Mouse (Mus musculus): ENCODE data around the gene Hemk1. TPM values are rescaled to one million over a fixed set of nuclear protein-coding genes. Genes with fewer than 3 reads are reported as not detected.
A peak's percentile ranks its signal among the peaks of the same experiment; 100 is the strongest.

Hemk1 gene
- polyA plus RNA-seq, 1 experiment from 2014 or later: 13.5 TPM

DNA sequence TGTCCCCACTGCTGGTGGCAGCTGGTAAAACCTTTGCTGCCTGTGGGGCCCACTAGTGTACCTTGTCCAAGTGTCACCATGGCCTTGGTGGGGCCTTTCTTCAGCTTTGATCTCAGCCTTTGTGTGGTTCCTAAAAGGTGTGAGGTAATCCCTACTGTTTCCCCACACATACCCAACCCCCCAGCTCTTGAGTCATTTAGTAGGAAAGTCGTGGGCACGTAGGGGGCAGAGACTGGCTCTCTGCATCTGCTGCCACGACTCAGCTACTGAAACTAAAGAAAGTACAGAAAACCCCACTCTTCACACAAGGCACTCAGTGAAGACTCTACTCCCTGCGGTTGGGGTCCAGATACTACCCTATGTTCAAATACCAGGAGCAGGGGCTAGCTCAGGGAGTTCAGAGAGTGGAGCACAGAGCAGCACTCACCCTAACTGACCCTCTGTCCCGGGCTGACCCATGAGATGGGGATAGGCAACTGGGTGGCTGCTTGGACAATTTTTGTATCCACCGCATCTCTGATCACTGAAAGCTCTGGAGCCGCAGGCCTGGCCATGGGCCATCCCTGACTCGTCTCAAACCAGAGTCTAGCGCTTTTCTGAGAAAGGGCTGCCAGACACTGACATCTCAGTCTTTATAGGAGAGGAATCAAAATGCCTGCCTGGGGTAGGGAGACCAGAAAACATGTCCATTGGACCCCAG lies 34.9 kb downstream of the Hemk1 start:
- Histone ChIP-seq H3K4me3 (no peak overlapping the region), H3K4me1 (peaks cover under 1% of the 10 kb centered on the region), H3K36me3 (peaks cover 20% of the 10 kb centered on the region), H3K27ac (replicated peaks) (no peak overlapping the region), H3K9me3 (replicated peaks) (no peaks in the 10 kb centered on the region), H3K27me3 (ENCODE audit: low read depth, poor library complexity, severe bottlenecking) (peaks cover 3% of the 10 kb centered on the region; the same call in 1 of the 2 replicates)
- 84% methylated on average over 9 of the region's 9 CpGs for whole genome bisulfite sequencing
- DNase-seq (ENCODE audit: low spot score): no peak

DNA sequence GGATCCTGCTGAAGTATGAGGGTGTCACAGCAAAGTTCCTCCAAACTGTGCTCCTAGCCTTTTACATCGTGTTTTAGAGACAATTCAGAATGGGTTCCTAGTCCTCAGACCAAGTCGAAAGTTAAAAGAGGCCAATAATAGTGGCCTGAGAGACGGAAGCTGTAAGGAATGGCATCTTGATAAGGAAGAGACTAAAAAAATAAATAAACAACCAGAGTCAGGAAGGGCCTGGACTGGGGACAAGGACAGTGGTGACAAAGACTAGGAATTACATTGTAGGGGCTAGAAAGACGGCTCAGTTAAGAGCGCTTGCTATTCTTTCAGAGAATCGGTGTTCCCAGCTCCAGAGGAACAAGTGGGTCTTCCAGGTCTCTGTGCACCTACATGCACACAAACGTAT lies 35.6 kb downstream of the Hemk1 start:
- no peak overlapping the region for H3K27ac ChIP-seq (replicated peaks)
- 76% methylated on average over 7 of the region's 7 CpGs for WGBS
- no peak for DNase-seq (ENCODE audit: low spot score)

DNA sequence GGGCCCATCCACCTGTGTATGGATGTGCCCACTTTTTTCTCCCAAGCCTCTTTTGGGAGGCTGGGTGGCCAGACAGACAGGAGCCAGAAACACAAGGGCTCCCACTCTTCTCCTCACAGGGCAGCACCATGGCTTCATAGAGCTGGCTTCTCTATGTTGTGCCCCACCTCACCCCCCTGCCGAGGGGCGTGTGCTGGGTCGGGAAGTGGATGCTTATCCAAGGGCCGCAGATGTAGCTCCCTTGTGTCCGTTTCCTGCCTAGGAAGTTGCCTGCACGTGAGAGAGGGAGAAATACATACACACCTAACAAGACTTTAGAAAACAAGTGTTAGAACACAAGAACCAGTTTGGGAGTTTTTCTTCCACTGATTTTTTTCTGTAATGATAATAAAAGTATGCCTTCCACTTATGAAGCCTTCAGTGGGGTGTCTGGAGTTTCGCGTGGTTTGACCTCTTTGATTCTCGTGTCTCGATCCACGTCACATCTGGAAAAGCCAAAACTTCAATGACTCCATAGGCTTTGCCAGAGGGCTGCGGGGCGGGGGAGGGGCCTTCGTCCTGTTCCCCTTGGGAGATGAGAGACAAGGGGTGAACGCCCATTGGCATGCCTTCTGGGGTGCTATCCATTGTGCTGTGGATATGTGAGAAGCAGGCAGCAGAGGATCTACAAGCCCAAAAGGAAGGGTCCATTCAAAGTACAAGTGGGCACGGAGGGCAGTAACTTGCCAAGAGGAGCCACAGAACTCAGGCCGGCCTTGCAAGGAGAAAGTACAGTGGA lies 36.4 kb downstream of the Hemk1 start:
- Histone ChIP-seq H3K4me1 (peaks cover 16% of the 10 kb centered on the region), H3K27ac (replicated peaks) (no peak overlapping the region), H3K4me3 (no peak overlapping the region), H3K9me3 (replicated peaks) (no peaks in the 10 kb centered on the region), H3K36me3 (peaks cover 20% of the 10 kb centered on the region), H3K27me3 (ENCODE audit: low read depth, poor library complexity, severe bottlenecking) (peaks cover 15% of the 10 kb centered on the region)
- WGBS: 88% methylated on average over 17 of the region's 17 CpGs
- DNase-seq (ENCODE audit: low spot score): no peak

More for the DNA sequence above, 35.6 kb downstream of the Hemk1 start:
- Histone ChIP-seq H3K4me1 (peaks cover 8% of the 10 kb centered on the region), H3K27me3 (ENCODE audit: low read depth, poor library complexity, severe bottlenecking) (peaks cover 10% of the 10 kb centered on the region), H3K36me3 (peaks cover 20% of the 10 kb centered on the region), H3K9me3 (replicated peaks) (no peaks in the 10 kb centered on the region), H3K4me3 (no peak overlapping the region)

DNA sequence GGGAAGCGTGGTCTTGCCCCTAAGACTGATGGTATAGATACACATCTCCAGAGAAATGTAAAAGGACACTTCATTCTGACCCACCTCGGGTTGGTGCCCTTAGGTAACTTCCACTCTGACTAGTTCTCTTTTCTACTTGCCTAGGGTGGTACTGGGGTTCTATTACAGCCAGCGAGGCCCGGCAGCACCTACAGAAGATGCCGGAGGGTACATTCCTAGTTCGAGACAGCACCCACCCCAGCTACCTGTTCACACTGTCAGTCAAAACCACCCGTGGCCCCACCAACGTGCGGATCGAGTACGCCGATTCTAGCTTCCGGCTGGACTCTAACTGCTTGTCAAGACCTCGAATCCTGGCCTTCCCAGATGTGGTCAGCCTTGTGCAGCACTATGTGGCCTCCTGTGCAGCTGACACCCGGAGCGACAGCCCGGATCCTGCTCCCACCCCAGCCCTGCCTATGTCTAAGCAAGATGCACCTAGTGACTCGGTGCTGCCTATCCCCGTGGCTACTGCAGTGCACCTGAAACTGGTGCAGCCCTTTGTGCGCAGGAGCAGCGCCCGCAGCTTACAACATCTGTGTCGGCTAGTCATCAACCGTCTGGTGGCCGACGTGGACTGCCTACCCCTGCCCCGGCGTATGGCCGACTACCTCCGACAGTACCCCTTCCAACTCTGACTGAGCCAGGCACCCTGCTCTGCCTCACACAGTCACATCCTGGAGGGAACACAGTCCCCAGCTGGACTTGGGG lies 37.8 kb downstream of the Hemk1 start:
- Histone ChIP-seq H3K27me3 (ENCODE audit: low read depth, poor library complexity, severe bottlenecking) (peaks cover 20% of the 10 kb centered on the region), H3K27ac (replicated peaks) (no peak overlapping the region), H3K9me3 (replicated peaks) (no peaks in the 10 kb centered on the region), H3K4me3 (no peak overlapping the region), H3K36me3 (peaks cover 20% of the 10 kb centered on the region), H3K4me1 (peaks cover 27% of the 10 kb centered on the region)
- DNase-seq (ENCODE audit: low spot score): no peak
- 93% methylated on average over 30 of the region's 30 CpGs for WGBS

DNA sequence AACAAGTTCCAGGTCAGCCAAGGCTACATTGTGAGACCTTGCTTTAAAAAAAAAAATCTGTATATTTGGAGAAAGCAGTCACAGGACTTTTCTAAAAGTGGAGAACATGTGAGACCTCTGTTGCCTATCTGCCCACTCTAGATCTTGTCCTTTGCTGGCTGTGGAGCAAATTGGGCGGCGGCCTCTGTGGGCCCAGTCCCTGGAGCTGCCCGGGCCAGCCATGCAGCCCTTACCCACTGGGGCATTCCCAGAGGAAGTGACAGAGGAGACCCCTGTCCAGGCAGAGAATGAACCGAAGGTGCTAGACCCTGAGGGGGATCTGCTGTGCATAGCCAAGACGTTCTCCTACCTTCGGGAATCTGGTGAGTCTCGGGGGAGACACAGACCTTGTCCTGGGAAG lies 38.4 kb downstream of the Hemk1 start:
- no peak for DNase-seq (ENCODE audit: low spot score)
- Histone ChIP-seq H3K4me1 (peaks cover 27% of the 10 kb centered on the region), H3K27me3 (ENCODE audit: low read depth, poor library complexity, severe bottlenecking) (peaks cover 25% of the 10 kb centered on the region), H3K9me3 (replicated peaks) (no peaks in the 10 kb centered on the region), H3K36me3 (peaks cover 20% of the 10 kb centered on the region), H3K27ac (replicated peaks) (no peak overlapping the region), H3K4me3 (no peak overlapping the region)
- WGBS: 93% methylated on average over 7 of the region's 7 CpGs

DNA sequence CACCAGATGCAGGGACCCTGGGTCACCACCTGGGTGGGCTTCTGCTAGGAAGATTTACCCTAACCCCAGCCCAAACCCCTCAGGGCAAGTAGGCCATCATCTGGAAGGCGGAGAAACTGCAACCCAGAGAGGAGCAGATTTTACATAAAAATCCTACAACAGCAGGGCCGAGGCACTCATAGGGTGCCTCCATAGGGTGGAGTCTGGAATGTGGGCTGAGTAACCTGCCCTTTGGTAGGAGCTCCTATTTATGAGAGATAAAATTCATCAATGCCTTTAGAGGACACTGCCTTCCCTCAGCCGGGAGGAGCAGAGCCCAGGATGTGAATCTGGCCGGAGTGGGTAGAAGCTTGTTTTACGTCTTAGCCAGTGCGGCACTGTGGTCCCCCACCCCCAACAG lies 39.3 kb downstream of the Hemk1 start:
- peaks cover 29% of the 10 kb centered on the region for H3K27me3 ChIP-seq (ENCODE audit: low read depth, poor library complexity, severe bottlenecking)
- WGBS: 89% methylated on average over 6 of the region's 6 CpGs
- H3K36me3 ChIP-seq: peaks cover 20% of the 10 kb centered on the region
- no peak overlapping the region for H3K27ac ChIP-seq (replicated peaks)
- peaks cover 27% of the 10 kb centered on the region for H3K4me1 ChIP-seq
- H3K9me3 ChIP-seq (replicated peaks): no peaks in the 10 kb centered on the region
- H3K4me3 ChIP-seq: no peak overlapping the region
- DNase-seq (ENCODE audit: low spot score): no peak

DNA sequence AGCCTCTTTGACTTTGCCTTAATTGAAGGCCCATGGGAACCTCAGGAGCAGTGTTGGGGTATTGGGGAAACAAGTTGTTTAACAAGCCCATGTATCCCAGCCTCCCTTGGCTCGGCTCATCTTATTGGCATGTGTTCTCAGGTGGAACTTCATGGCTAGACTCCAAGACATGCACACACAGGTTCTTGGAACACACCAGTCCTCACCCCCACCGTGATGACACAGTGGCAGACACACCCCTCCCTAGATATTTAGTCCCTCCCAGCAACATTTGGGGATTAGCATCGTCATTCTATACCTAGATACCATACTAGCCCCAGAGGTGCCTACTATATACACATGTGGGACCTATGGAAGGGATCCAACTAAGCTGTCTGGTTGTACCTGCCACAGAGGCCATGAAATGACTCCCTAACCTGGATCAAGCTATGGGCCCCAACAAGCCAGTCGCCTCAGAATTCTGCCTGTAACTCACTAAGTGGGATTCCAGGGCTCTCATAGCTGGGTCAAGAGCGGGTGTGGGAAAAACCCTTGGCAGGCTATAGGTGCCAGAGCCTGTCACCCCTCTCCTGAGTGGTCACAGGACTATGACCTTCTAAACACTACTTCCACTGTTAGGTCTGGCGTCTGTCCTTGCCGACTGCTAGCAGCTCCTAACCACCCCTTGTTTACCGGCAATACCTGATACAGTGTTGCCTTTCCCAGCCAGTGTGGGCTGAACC lies 39.9 kb downstream of the Hemk1 start:
- WGBS: 86% methylated on average over 8 of the region's 8 CpGs
- no peak overlapping the region for H3K27ac ChIP-seq (replicated peaks)
- peaks cover 29% of the 10 kb centered on the region for H3K27me3 ChIP-seq (ENCODE audit: low read depth, poor library complexity, severe bottlenecking)
- H3K4me3 ChIP-seq: peak overlapping the region; percentile 76
- peaks cover 27% of the 10 kb centered on the region for H3K4me1 ChIP-seq
- DNase-seq (ENCODE audit: low spot score): no peak
- peaks cover 20% of the 10 kb centered on the region for H3K36me3 ChIP-seq
- H3K9me3 ChIP-seq (replicated peaks): no peaks in the 10 kb centered on the region

DNA sequence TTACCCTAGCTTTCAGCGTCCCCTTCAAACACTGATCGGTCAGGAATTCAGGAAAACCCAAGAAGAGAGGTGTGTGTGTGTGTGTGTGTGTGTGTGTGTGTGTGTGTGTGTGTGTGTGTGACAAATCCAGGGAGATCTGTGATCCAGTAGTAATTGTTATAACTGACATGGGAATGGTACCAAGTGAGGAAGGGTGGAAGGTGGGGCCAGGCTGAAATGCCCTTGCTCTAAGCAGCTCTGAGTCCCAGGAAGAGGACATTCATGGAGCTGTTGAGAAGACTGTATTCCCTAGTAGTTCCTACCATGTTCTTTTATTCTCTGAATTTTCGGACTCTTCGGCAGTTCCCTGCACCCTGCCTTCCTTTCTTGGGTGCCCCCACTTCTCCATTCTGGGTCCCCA lies 40.5 kb downstream of the Hemk1 start:
- Histone ChIP-seq H3K27ac (replicated peaks) (no peak overlapping the region), H3K4me1 (peaks cover 27% of the 10 kb centered on the region), H3K27me3 (ENCODE audit: low read depth, poor library complexity, severe bottlenecking) (peaks cover 32% of the 10 kb centered on the region), H3K4me3 (peak overlapping the region; percentile 76), H3K9me3 (replicated peaks) (no peaks in the 10 kb centered on the region), H3K36me3 (peaks cover 20% of the 10 kb centered on the region)
- no peak for DNase-seq (ENCODE audit: low spot score)
- 93% methylated on average over 4 of the region's 4 CpGs for WGBS

DNA sequence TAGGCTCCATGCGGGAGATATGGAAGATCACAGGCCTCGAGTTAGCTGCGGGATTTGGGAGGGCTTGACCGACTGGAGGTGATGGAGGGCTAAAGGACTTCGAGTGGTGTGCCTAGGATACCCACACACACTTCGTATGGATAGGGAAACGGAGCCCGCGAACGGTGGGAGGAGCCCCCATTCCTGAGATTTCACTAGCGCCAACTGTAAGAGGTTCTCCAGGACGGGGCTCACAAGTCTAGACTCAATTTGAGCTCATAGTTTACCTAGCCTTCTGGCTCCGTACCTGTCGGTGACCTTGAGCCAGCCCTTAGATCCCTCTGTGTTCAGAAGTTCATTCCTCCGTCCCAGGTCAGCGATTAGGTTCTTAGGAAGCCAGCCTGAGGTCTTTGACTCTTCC lies 41.1 kb downstream of the Hemk1 start:
- Histone ChIP-seq H3K4me3 (peak overlapping the region; percentile 76), H3K27ac (replicated peaks) (peak overlapping the region; percentile 87)
- WGBS: 17% methylated on average over 16 of the region's 16 CpGs

DNA sequence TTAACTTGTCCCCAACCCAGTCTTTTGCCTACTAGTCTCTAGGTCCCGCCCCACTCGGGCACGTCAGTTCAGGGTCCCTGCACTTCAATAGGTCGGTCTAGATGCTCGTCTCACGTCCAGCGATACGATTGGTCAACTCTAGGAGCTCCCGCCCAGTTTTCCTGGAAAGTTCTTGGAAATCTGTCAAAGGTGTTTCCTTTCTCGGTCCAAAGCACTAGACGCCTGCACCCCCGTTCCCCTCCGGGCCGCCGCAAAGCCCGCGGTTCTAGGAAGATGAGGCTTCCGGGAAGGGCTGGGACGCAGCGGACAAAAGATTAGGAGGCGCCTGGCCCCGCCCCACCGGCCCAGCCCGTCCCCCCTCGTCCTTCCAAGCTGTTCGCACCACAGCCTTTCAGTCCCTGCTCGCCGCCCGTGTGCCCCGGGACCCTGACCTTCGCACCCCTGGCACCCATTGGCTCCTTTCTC lies 41.6 kb downstream of the Hemk1 start:
- Histone ChIP-seq H3K27ac (replicated peaks) (peak overlapping the region; percentile 87), H3K9me3 (replicated peaks) (no peaks in the 10 kb centered on the region), H3K27me3 (ENCODE audit: low read depth, poor library complexity, severe bottlenecking) (peaks cover 38% of the 10 kb centered on the region), H3K36me3 (peaks cover 13% of the 10 kb centered on the region), H3K4me1 (peaks cover 27% of the 10 kb centered on the region), H3K4me3 (peak overlapping the region; percentile 76)
- 2% methylated on average over 31 of the region's 31 CpGs for WGBS
- peak; percentile 91 for DNase-seq (ENCODE audit: low spot score)

More for the DNA sequence above, 41.1 kb downstream of the Hemk1 start:
- no peaks in the 10 kb centered on the region for H3K9me3 ChIP-seq (replicated peaks)
- H3K27me3 ChIP-seq (ENCODE audit: low read depth, poor library complexity, severe bottlenecking): peaks cover 38% of the 10 kb centered on the region
- H3K4me1 ChIP-seq: peaks cover 27% of the 10 kb centered on the region
- DNase-seq (ENCODE audit: low spot score): no peak
- H3K36me3 ChIP-seq: peaks cover 18% of the 10 kb centered on the region

DNA sequence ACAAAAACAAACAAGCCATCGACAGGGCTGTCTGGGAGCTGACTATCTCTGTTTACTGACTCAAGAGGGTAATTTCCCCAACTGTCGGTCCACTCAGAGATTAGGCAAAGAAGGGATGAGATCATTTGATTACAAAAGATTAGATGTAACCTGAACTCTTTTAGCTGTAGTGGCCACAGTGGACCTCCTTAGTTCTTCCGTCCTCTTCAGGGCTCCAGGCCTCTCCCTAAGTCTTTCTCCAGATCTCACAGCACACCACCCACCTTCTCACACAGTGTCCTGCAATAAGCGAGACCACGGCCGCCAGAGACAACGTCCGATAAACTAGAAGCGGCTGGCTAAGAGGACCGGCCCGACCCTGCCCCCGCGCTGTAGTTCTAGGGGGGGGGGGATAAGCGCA lies 42.1 kb downstream of the Hemk1 start:
- no peak for DNase-seq (ENCODE audit: low spot score)
- peaks cover 8% of the 10 kb centered on the region for H3K36me3 ChIP-seq
- H3K9me3 ChIP-seq (replicated peaks): no peaks in the 10 kb centered on the region
- 8% methylated on average over 14 of the region's 14 CpGs for WGBS
- peak overlapping the region; percentile 76 for H3K4me3 ChIP-seq
- H3K27me3 ChIP-seq (ENCODE audit: low read depth, poor library complexity, severe bottlenecking): peaks cover 38% of the 10 kb centered on the region
- peaks cover 27% of the 10 kb centered on the region for H3K4me1 ChIP-seq
- H3K27ac ChIP-seq (replicated peaks): peak overlapping the region; percentile 87

DNA sequence AAGGTAGTCTGAATTCAATTTTAAA lies 42.3 kb downstream of the Hemk1 start, which contains the start of gene Cish:
TSS of gene Cish (plus strand) at position 11 of the 25 bp plus-strand sequence.
- H3K4me1 ChIP-seq: peaks cover 27% of the 10 kb centered on the region
- H3K4me3 ChIP-seq: peak within 1 kb of the TSS; percentile 76
- no peak for DNase-seq (ENCODE audit: low spot score)
- H3K27ac ChIP-seq (replicated peaks): peak within 1 kb of the TSS; percentile 87
- H3K27me3 ChIP-seq (ENCODE audit: low read depth, poor library complexity, severe bottlenecking): peaks cover 38% of the 10 kb centered on the region
- H3K36me3 ChIP-seq: peaks cover 6% of the 10 kb centered on the region
- H3K9me3 ChIP-seq (replicated peaks): no peaks in the 10 kb centered on the region

Measured in midbrain, embryonic 10.5 days (tissue).